Mouse (Mus musculus) regulatory T cell (primary cell): ENCODE measurements at regions not wholly inside any gene's neighbourhood (a gene's known extent, or its start where the extent isn't known, plus 50 kb on each side); places are given as distances from the start of the nearest gene placed in this dataset.

Experiments
- in situ Hi-C: fragments of 300-600 bp; cut with MboI, MseI; formaldehyde crosslinking; loops from one replicate; pipeline ENCODE4 v1.15.1; 2025; ENCODE audit warnings: high pct_unique_total_duplicates

- in situ Hi-C loops = no loop called here
These were observed 230.1 kb downstream of the Gm11011 start for GRCm38 (mm10) chr2:169357400-169357799.

GRCm38 (mm10) chr2:169351547-169351946 is 236.0 kb downstream of the Gm11011 start:
- in situ Hi-C loops = no loop called here

- in situ Hi-C loops = no loop called here
These were observed 241.4 kb downstream of the Gm11011 start for GRCm38 (mm10) chr2:169346107-169346506.

GRCm38 (mm10) chr2:169319521-169319920 is 268.0 kb downstream of the Gm11011 start:
- in situ Hi-C loops = no loop called here

- in situ Hi-C loops = no loop called here
These were observed 273.1 kb downstream of the Gm11011 start for GRCm38 (mm10) chr2:169314396-169314930.

- in situ Hi-C loops = no loop called here
These were observed 275.7 kb downstream of the Gm11011 start for GRCm38 (mm10) chr2:169311821-169312220.

GRCm38 (mm10) chr2:169311356-169311755 is 276.2 kb downstream of the Gm11011 start:
- in situ Hi-C loops = no loop called here

- in situ Hi-C loops = no loop called here
These were observed 283.2 kb downstream of the Gm11011 start for GRCm38 (mm10) chr2:169304360-169304759.

- in situ Hi-C loops = no loop called here
These were observed 286.6 kb downstream of the Gm11011 start for GRCm38 (mm10) chr2:169300966-169301365.

- in situ Hi-C loops = no loop called here
These were observed 287.1 kb downstream of the Gm11011 start for GRCm38 (mm10) chr2:169300411-169300810.

GRCm38 (mm10) chr2:169297841-169298627 is 289.5 kb downstream of the Gm11011 start:
- in situ Hi-C loops = no loop called here

GRCm38 (mm10) chr2:169297226-169297625 is 290.3 kb downstream of the Gm11011 start:
- in situ Hi-C loops = no loop called here

GRCm38 (mm10) chr2:169293351-169293750 is 294.2 kb downstream of the Gm11011 start:
- in situ Hi-C loops = loop anchor here (5.0 kb wide), 1 partner anchor 971 kb away; no protein-coding TSS in a partner anchor

GRCm38 (mm10) chr2:169288891-169289605 is 298.5 kb downstream of the Gm11011 start:
- in situ Hi-C loops = no loop called here

- in situ Hi-C loops = no loop called here
These were observed 300.8 kb downstream of the Gm11011 start for GRCm38 (mm10) chr2:169286701-169287100.

GRCm38 (mm10) chr2:169282508-169283117 is 304.9 kb downstream of the Gm11011 start:
- in situ Hi-C loops = no loop called here

GRCm38 (mm10) chr2:169275371-169275770 is 312.2 kb downstream of the Gm11011 start:
- in situ Hi-C loops = no loop called here

- in situ Hi-C loops = no loop called here
These were observed 313.4 kb downstream of the Gm11011 start for GRCm38 (mm10) chr2:169274101-169274500.

GRCm38 (mm10) chr2:169272622-169273021 is 314.9 kb downstream of the Gm11011 start:
- in situ Hi-C loops = no loop called here

GRCm38 (mm10) chr2:169272018-169272417 is 315.5 kb downstream of the Gm11011 start:
- in situ Hi-C loops = no loop called here

- in situ Hi-C loops = no loop called here
These were observed 305.2 kb upstream of the Zfp64 start for GRCm38 (mm10) chr2:169260636-169261035.

GRCm38 (mm10) chr2:169244572-169244971 is 289.2 kb upstream of the Zfp64 start:
- in situ Hi-C loops = no loop called here
